Mouse (Mus musculus) midbrain, embryonic 12.5 days (tissue): ENCODE measurements at regions not wholly inside any gene's neighbourhood (a gene's known extent, or its start where the extent isn't known, plus 50 kb on each side); places are given as distances from the start of the nearest gene placed in this dataset.

Source experiments
- ATAC-seq: fragments of 200-750 bp; cut with Nextera tagmentation; 2 replicates; pipeline ENCODE4 v1.8.0; 2017; ENCODE audit warnings: low read depth, moderate TSS enrichment, moderate library complexity; ENCODE audit not compliant: low FRiP score
- H3K27ac ChIP-seq: fragments of 300-500 bp; sonication (generic); replicated peaks from 2 replicates; pipeline ENCODE4 v1.5.1; 2016; ENCODE audit warnings: mild to moderate bottlenecking
- H3K27me3 ChIP-seq: fragments of 300-500 bp; sonication (generic); 2 replicates; pipeline ENCODE4 v1.6.1; 2016; ENCODE audit warnings: mild to moderate bottlenecking
- H3K36me3 ChIP-seq: fragments of 300-500 bp; sonication (generic); 2 replicates; pipeline ENCODE4 v1.6.1; 2016
- H3K4me1 ChIP-seq: fragments of 300-500 bp; sonication (generic); 2 replicates; pipeline ENCODE4 v1.6.1; 2016
- H3K4me2 ChIP-seq: fragments of 300-500 bp; sonication (generic); replicated peaks from 2 replicates; pipeline ENCODE4 v1.6.1; 2016; ENCODE audit warnings: mild to moderate bottlenecking, moderate library complexity
- H3K4me3 ChIP-seq: fragments of 300-500 bp; sonication (generic); 2 replicates; pipeline ENCODE4 v1.5.1; 2016; ENCODE audit warnings: mild to moderate bottlenecking
- H3K9ac ChIP-seq: fragments of 300-500 bp; sonication (generic); replicated peaks from 2 replicates; pipeline ENCODE4 v1.6.1; 2016; ENCODE audit warnings: mild to moderate bottlenecking, moderate library complexity
- H3K9me3 ChIP-seq: fragments of 300-500 bp; sonication (generic); 2 replicates; pipeline ENCODE4 v1.6.1; 2016; ENCODE audit warnings: mild to moderate bottlenecking
- WGBS: fragments of 180-500 bp; shearing (Covaris S2); methylation state at CpG from one replicate; pipeline ENCODE4 v1.1.7; 2016; 5-methylcytosine and 5-hydroxymethylcytosine counted together

DNA sequence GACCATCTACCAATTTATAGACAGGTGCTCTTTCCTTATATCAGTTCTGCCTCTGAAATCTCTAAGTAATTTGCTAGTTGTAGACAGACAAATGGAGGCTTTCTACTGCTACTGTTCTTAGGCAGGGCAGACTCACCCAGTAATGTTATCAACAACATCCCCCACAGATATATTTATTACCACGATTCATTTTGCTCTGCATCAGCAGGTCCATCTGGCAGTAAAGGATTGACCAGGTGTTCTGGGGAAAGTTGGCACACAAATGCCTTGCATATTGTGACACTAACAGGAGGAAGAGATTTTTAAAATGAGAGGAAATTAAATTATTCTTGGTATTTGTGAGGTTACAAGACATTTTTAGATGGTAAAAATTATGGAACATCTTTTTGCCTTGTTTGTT, 627.3 kb upstream of the Tmprss15 start:
- Histone ChIP-seq H3K27ac (no peak overlapping the region), H3K36me3 (no peaks in the 10 kb centered on the region), H3K27me3 (no peaks in the 10 kb centered on the region), H3K9ac (no peak overlapping the region), H3K4me2 (no peak overlapping the region), H3K4me1 (no peaks in the 10 kb centered on the region), H3K9me3 (no peaks in the 10 kb centered on the region), H3K4me3 (no peak overlapping the region)
- ATAC-seq = no peak
- WGBS = 82% methylated on average over 1 of the region's 1 CpGs

DNA sequence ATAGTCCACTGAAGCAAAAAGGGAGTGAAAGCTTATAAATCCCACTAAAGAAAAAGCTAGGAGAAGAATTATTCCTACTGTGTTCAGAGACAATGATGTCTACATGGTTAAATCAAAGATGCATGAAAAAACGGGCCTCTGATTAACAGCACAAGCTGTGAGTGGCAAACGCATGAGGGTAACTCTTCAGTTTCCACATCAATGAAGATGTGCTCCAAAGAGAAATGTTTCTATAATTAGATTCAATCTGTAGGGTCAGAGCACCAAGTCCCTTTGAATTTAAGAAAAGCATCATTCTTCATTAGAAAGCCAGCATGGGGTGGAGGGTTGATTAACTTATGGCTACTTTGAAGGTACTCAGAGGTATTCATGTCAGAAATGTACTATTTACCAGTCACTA, 601.5 kb upstream of the Tmprss15 start:
- Histone ChIP-seq H3K9me3 (no peaks in the 10 kb centered on the region), H3K4me1 (no peaks in the 10 kb centered on the region), H3K4me2 (no peak overlapping the region), H3K9ac (no peak overlapping the region), H3K27ac (no peak overlapping the region), H3K4me3 (no peak overlapping the region), H3K27me3 (no peaks in the 10 kb centered on the region), H3K36me3 (no peaks in the 10 kb centered on the region)
- 20% methylated on average over 2 of the region's 2 CpGs for WGBS
- ATAC-seq = no peak

DNA sequence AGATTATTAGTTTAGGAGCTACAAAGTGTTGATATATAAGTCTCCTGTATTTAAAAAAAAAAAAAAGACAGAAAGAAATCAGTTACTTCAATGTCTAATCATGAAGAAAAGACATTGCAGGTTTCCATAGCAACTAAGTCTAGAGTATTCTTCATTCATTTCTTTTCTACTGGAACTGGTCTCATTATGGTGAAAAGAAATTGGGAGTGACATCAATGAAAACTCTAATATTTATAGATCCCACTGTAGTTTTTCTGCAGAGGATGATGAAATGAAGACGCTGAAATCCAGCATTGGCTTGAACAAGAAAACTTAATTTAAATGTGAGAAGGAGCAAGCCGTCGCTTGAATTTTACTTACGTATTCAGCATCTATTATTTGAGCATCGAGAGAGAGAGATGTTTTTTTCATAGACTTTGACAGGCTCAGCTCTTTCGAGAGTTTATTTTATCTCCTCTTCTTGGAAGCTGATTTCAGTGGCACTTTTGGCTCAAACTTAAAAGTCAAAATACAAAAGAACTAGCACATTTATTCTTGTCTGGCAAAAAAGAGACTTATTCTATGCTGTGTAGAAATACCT, 560.4 kb upstream of the Tmprss15 start:
- Histone ChIP-seq H3K4me1 (no peaks in the 10 kb centered on the region), H3K4me3 (no peak overlapping the region), H3K27me3 (no peaks in the 10 kb centered on the region), H3K27ac (no peak overlapping the region), H3K9me3 (no peaks in the 10 kb centered on the region), H3K36me3 (no peaks in the 10 kb centered on the region), H3K9ac (no peak overlapping the region), H3K4me2 (no peak overlapping the region)
- no peak for ATAC-seq
- 70% methylated on average over 6 of the region's 6 CpGs for WGBS

DNA sequence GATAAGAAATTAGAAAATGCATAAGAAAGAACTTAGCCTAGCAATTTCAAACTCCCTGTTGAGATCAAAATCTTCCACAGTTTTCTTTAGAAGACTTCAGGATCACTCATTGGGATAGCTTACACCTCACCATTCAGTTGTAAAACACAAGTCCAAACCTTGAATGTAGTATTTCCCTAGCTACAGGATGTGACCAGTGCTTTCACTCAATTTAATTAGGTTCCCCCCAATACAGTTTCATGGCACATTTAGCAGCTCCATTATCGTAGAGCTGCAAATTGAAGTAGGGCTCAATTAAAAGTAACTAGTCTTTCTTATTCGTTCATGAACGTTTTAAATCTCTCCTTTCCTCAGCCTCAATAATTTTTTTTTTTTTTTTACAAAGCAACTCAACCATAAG, 550.0 kb upstream of the Tmprss15 start:
- WGBS = 82% methylated on average over 3 of the region's 3 CpGs
- Histone ChIP-seq H3K9me3 (no peaks in the 10 kb centered on the region), H3K36me3 (no peaks in the 10 kb centered on the region), H3K4me2 (no peak overlapping the region), H3K4me3 (no peak overlapping the region), H3K9ac (no peak overlapping the region), H3K27ac (no peak overlapping the region), H3K4me1 (no peaks in the 10 kb centered on the region), H3K27me3 (no peaks in the 10 kb centered on the region)
- no peak for ATAC-seq

DNA sequence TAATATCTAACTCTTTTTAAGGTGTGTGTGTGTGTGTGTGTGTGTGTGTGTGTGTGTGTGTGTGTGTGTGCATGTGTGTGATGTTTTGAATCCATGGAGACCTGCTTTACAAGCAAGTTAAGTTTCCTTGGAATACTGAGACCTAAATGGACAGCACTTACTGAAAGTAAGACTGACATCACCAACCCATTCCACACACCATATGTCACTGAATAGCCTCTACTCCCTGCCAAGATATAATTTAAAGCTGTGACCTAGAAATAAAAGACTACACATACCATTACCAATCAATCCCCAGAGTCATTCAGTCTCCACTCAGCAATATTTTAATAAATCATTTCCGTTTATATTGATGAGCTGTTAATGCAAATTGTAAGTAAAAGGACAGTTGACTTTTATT, 536.2 kb upstream of the Tmprss15 start:
- 81% methylated on average over 1 of the region's 1 CpGs for WGBS
- Histone ChIP-seq H3K36me3 (no peaks in the 10 kb centered on the region), H3K9ac (no peak overlapping the region), H3K4me1 (no peaks in the 10 kb centered on the region), H3K9me3 (no peaks in the 10 kb centered on the region), H3K4me2 (no peak overlapping the region), H3K27me3 (no peaks in the 10 kb centered on the region), H3K4me3 (no peak overlapping the region), H3K27ac (no peak overlapping the region)
- no peak for ATAC-seq

DNA sequence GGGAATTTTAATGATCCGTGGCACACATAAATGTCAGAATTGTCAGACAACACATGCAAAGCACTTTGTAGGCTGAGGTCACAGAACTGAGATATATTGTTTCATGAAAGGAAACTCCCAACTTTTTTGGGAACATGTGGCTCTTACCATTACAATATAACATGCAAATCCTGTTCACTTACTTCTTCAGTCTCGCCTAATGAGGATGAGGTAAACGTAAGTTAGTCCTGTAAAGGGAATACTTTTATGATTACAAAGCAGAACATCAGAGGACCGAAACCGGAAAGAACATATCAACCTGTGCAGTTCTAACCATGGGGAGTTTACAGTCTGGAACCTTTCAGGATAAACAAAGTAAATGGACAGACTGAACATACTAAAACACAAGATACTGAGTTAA, 520.1 kb upstream of the Tmprss15 start:
- Histone ChIP-seq H3K4me3 (no peak overlapping the region), H3K9me3 (no peaks in the 10 kb centered on the region), H3K27me3 (no peaks in the 10 kb centered on the region), H3K27ac (no peak overlapping the region), H3K4me2 (no peak overlapping the region), H3K36me3 (no peaks in the 10 kb centered on the region), H3K4me1 (no peaks in the 10 kb centered on the region), H3K9ac (no peak overlapping the region)
- 90% methylated on average over 5 of the region's 5 CpGs for WGBS
- ATAC-seq = no peak

DNA sequence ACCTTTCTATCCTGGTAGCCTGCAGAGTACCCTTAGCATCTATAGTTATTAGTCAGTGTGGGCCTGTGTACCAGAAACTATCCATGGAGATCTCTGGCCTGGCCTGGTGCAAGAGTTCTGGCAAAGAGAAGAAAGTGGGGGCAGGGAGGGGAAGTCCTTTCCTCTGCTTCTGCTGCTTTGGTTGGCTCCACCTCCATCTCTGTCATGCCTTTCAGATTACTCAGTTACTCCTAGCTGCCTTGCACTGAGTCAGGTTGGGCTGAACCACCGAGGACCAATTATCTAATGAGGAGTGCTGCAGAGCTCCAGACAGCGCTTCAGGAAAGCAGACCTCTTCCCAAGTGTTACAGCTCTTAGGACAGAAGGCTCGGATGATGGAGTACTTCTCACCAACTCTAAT, 500.0 kb upstream of the Tmprss15 start:
- no peak overlapping the region for H3K4me3 ChIP-seq
- H3K27ac ChIP-seq = no peak overlapping the region
- no peaks in the 10 kb centered on the region for H3K36me3 ChIP-seq
- no peaks in the 10 kb centered on the region for H3K9me3 ChIP-seq
- H3K9ac ChIP-seq = no peak overlapping the region
- no peak overlapping the region for H3K4me2 ChIP-seq
- WGBS = 70% methylated on average over 3 of the region's 3 CpGs
- no peak for ATAC-seq
- H3K4me1 ChIP-seq = no peaks in the 10 kb centered on the region
- no peaks in the 10 kb centered on the region for H3K27me3 ChIP-seq

DNA sequence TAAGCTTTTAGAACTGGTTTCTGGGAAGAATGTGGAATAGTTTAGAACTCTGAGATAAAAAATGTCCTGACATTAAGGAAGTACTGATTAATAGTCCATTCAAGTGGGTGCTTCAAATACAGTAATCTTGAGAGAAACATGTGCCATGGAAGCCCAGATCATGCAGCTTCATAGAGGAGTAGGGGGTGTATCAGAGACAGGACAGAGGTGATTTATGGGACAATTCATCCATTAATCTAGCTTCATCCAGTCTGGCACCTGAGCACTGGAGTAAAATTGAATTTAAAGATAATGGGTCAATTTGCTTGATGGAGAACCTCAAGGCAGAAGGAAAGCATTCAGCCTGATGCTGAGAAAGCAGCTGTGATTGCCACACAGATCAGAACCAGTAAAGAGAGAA, 494.8 kb upstream of the Tmprss15 start:
- no peaks in the 10 kb centered on the region for H3K4me1 ChIP-seq
- no peaks in the 10 kb centered on the region for H3K36me3 ChIP-seq
- H3K27me3 ChIP-seq = no peaks in the 10 kb centered on the region
- ATAC-seq = no peak
- H3K9me3 ChIP-seq = no peaks in the 10 kb centered on the region
- no peak overlapping the region for H3K4me2 ChIP-seq
- H3K4me3 ChIP-seq = no peak overlapping the region
- no peak overlapping the region for H3K27ac ChIP-seq
- H3K9ac ChIP-seq = no peak overlapping the region

DNA sequence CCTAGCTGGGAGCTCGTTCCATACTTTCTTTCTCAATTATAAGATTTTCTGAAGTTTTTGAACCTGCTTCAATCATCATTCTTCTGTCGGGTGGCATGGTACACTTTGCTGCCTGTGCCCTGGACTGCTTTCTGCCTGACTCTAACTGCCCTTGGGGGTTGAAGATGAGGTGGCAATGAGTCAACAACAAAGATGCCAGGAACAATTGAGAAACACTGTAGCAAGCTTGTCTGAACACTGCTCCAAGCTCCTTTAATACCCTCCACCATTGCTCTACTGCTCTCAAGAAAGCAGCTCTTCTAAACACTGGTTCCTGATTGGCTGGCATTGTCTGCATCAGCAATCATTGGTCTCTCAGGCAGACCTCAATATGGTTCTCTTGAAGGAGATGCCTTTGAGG, 480.0 kb upstream of the Tmprss15 start:
- no peaks in the 10 kb centered on the region for H3K4me1 ChIP-seq

DNA sequence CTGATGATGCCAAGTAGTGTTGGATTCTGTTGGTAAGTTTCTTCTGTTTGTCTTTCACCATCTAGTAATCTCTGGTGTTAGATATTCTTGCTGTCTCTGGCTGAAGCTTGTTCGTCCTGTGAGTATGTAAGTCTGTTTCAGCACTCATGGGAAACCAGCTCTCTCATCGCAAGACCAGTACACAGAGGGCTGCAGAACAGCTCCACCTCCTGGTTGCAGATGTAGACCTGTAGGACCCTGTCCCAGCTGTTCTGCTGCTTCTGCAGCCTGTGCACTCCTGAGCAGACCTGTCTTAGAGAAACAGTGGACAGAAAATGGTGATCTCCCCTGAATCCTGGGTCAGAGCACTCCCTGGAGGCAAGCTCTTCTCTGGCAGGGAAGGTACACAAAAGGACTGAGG, 443.5 kb upstream of the Tmprss15 start:
- no peak overlapping the region for H3K27ac ChIP-seq
- ATAC-seq = no peak
- H3K36me3 ChIP-seq = no peaks in the 10 kb centered on the region
- H3K4me2 ChIP-seq = no peak overlapping the region
- no peak overlapping the region for H3K9ac ChIP-seq
- 66% methylated on average over 2 of the region's 2 CpGs for WGBS
- no peaks in the 10 kb centered on the region for H3K4me1 ChIP-seq
- no peak overlapping the region for H3K4me3 ChIP-seq
- no peaks in the 10 kb centered on the region for H3K9me3 ChIP-seq
- no peaks in the 10 kb centered on the region for H3K27me3 ChIP-seq

More for the DNA sequence above, 480.0 kb upstream of the Tmprss15 start:
- Histone ChIP-seq H3K9me3 (no peaks in the 10 kb centered on the region), H3K36me3 (no peaks in the 10 kb centered on the region), H3K27ac (no peak overlapping the region), H3K4me2 (no peak overlapping the region), H3K27me3 (no peaks in the 10 kb centered on the region), H3K9ac (no peak overlapping the region), H3K4me3 (no peak overlapping the region)
- ATAC-seq = no peak
- 84% methylated on average over 2 of the region's 2 CpGs for WGBS

DNA sequence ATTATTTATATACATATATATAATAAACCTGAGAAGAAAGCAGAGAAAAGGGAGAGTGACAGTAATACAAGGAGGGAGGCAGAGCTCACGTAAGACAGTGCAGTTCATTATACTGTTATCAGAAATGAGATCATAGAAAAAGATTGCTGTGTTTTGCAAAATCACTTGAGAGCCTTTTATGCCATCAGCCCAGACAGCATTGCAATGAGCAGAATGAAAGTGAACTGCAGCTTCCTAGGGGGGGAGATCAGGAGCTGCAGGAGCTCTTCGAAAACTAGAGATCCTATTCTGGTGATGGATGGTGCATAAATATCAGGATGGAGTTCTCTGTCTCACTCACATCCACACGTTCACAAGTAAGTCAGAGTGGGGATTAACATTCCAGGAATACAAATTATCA, 401.6 kb upstream of the Tmprss15 start:
- WGBS = 56% methylated on average over 3 of the region's 3 CpGs
- Histone ChIP-seq H3K36me3 (no peaks in the 10 kb centered on the region), H3K4me2 (no peak overlapping the region), H3K27me3 (no peaks in the 10 kb centered on the region), H3K27ac (no peak overlapping the region), H3K4me3 (no peak overlapping the region), H3K9ac (no peak overlapping the region), H3K9me3 (no peaks in the 10 kb centered on the region), H3K4me1 (no peaks in the 10 kb centered on the region)
- ATAC-seq = no peak

DNA sequence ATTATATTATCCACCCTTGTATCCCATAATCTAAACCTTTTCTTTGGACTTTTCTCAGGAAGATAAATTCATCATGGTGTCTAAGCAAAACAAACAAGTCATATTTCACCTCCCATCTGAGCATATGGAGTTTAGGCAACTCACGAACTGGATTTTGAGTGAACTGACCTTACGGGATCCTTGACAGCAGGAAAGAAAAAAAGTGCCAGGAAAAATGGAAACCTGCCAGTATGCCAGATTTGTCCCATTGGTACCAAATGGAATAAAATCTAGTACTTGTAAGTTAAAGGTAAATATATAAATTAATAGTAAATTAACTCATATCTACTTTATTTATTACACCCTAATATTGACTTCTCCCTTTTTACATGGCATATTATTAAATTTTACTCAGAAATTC, 360.0 kb upstream of the Tmprss15 start:
- Histone ChIP-seq H3K27ac (no peak overlapping the region), H3K9ac (no peak overlapping the region), H3K4me1 (no peaks in the 10 kb centered on the region), H3K9me3 (no peaks in the 10 kb centered on the region), H3K4me2 (no peak overlapping the region), H3K36me3 (no peaks in the 10 kb centered on the region), H3K4me3 (no peak overlapping the region), H3K27me3 (no peaks in the 10 kb centered on the region)
- 81% methylated on average over 2 of the region's 2 CpGs for WGBS
- no peak for ATAC-seq

DNA sequence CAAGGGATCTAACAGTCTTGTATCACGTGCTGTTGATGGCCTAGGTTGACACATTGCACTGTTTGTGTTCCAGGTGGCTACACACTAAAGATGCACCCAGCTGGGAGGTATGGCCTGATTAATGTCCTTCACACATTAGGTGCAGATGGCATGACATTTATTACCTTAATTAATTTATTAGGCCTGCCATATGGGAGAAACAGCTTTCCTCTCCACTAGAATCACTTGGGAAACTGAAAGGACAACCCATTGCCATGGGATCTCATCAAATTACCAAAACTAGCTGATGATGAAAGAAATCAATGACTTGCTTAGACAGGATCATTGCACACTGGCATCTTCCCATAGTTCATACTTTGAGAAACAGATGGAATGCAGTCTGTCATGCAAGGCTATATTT, 358.8 kb upstream of the Tmprss15 start:
- Histone ChIP-seq H3K36me3 (no peaks in the 10 kb centered on the region), H3K9me3 (no peaks in the 10 kb centered on the region), H3K9ac (no peak overlapping the region), H3K27ac (no peak overlapping the region), H3K4me1 (no peaks in the 10 kb centered on the region), H3K27me3 (no peaks in the 10 kb centered on the region), H3K4me3 (no peak overlapping the region), H3K4me2 (no peak overlapping the region)
- 58% methylated on average over 1 of the region's 1 CpGs for WGBS
- ATAC-seq = peak; percentile 54
